Mouse (Mus musculus): ENCODE data around the gene Tbca. TPM values are rescaled to one million over a fixed set of nuclear protein-coding genes. Genes with fewer than 3 reads are reported as not detected.

Gene Tbca
- polyA plus RNA-seq, 1 experiment from 2014 or later = 245 TPM

- DNase-seq (ENCODE audit: low spot score) = no peak
- Histone ChIP-seq H3K9me3 (replicated peaks) (no peaks in the 10 kb centered on the region), H3K36me3 (peaks cover 4% of the 10 kb centered on the region; the same call in 1 of the 2 replicates), H3K27ac (replicated peaks) (no peak overlapping the region), H3K27me3 (ENCODE audit: low read depth, poor library complexity, severe bottlenecking) (no peaks in the 10 kb centered on the region), H3K4me1 (no peaks in the 10 kb centered on the region), H3K4me3 (no peak overlapping the region)
- 88% methylated on average over 3 of the region's 3 CpGs for WGBS
These were observed 25.1 kb downstream of the Tbca start for GRCm38 (mm10) chr13:94813770-94814169.

- WGBS = 67% methylated on average over 3 of the region's 3 CpGs
These were observed 31.8 kb downstream of the Tbca start for GRCm38 (mm10) chr13:94820516-94820915.

GRCm38 (mm10) chr13:94820956-94821355 lies 32.2 kb downstream of the Tbca start:
- WGBS = 80% methylated on average over 2 of the region's 2 CpGs
- Histone ChIP-seq H3K27ac (replicated peaks) (no peak overlapping the region), H3K9me3 (replicated peaks) (no peaks in the 10 kb centered on the region), H3K27me3 (ENCODE audit: low read depth, poor library complexity, severe bottlenecking) (no peaks in the 10 kb centered on the region), H3K4me1 (0 out of 2 replicates have a peak, but pooled peaks cover 2% of the 10 kb centered on the region), H3K4me3 (no peak overlapping the region), H3K36me3 (peaks cover 6% of the 10 kb centered on the region; the same call in 1 of the 2 replicates)
- DNase-seq (ENCODE audit: low spot score) = no peak

More at GRCm38 (mm10) chr13:94820516-94820915, 31.8 kb downstream of the Tbca start:
- DNase-seq (ENCODE audit: low spot score) = no peak
- Histone ChIP-seq H3K36me3 (peaks cover 6% of the 10 kb centered on the region; the same call in 1 of the 2 replicates), H3K4me3 (no peak overlapping the region), H3K4me1 (0 out of 2 replicates have a peak, but pooled peaks cover 2% of the 10 kb centered on the region), H3K27ac (replicated peaks) (no peak overlapping the region), H3K27me3 (ENCODE audit: low read depth, poor library complexity, severe bottlenecking) (no peaks in the 10 kb centered on the region), H3K9me3 (replicated peaks) (no peaks in the 10 kb centered on the region)

GRCm38 (mm10) chr13:94826389-94826788 lies 37.7 kb downstream of the Tbca start:
- H3K4me3 ChIP-seq = no peak overlapping the region
- no peaks in the 10 kb centered on the region for H3K27me3 ChIP-seq (ENCODE audit: low read depth, poor library complexity, severe bottlenecking)
- WGBS = 94% methylated on average over 5 of the region's 5 CpGs
- peaks cover 18% of the 10 kb centered on the region for H3K4me1 ChIP-seq
- no peaks in the 10 kb centered on the region for H3K9me3 ChIP-seq (replicated peaks)
- H3K27ac ChIP-seq (replicated peaks) = no peak overlapping the region
- no peak for DNase-seq (ENCODE audit: low spot score)
- H3K36me3 ChIP-seq = peaks cover 6% of the 10 kb centered on the region; the same call in 1 of the 2 replicates

GRCm38 (mm10) chr13:94826986-94827385 lies 38.3 kb downstream of the Tbca start:
- Histone ChIP-seq H3K36me3 (peaks cover 6% of the 10 kb centered on the region; the same call in 1 of the 2 replicates), H3K27ac (replicated peaks) (no peak overlapping the region), H3K4me1 (peaks cover 18% of the 10 kb centered on the region), H3K27me3 (ENCODE audit: low read depth, poor library complexity, severe bottlenecking) (no peaks in the 10 kb centered on the region), H3K4me3 (no peak overlapping the region), H3K9me3 (replicated peaks) (no peaks in the 10 kb centered on the region)
- no peak for DNase-seq (ENCODE audit: low spot score)
- 96% methylated on average over 2 of the region's 2 CpGs for WGBS

- DNase-seq (ENCODE audit: low spot score) = no peak
- Histone ChIP-seq H3K4me3 (no peak overlapping the region), H3K4me1 (peaks cover 18% of the 10 kb centered on the region), H3K27ac (replicated peaks) (no peak overlapping the region), H3K9me3 (replicated peaks) (no peaks in the 10 kb centered on the region), H3K36me3 (peaks cover 11% of the 10 kb centered on the region), H3K27me3 (ENCODE audit: low read depth, poor library complexity, severe bottlenecking) (no peaks in the 10 kb centered on the region)
- WGBS = 50% methylated on average over 2 of the region's 2 CpGs
These were observed 39.1 kb downstream of the Tbca start for GRCm38 (mm10) chr13:94827847-94828246.

- Histone ChIP-seq H3K4me1 (no peaks in the 10 kb centered on the region), H3K4me3 (no peak overlapping the region), H3K27ac (replicated peaks) (no peak overlapping the region), H3K36me3 (peaks cover 75% of the 10 kb centered on the region), H3K27me3 (ENCODE audit: low read depth, poor library complexity, severe bottlenecking) (no peaks in the 10 kb centered on the region), H3K9me3 (replicated peaks) (no peaks in the 10 kb centered on the region)
- WGBS = 90% methylated on average over 5 of the region's 5 CpGs
- no peak for DNase-seq (ENCODE audit: low spot score)
These were observed 49.5 kb downstream of the Tbca start for GRCm38 (mm10) chr13:94838047-94838720.

- Histone ChIP-seq H3K36me3 (peaks cover 74% of the 10 kb centered on the region), H3K4me1 (no peaks in the 10 kb centered on the region), H3K27ac (replicated peaks) (no peak overlapping the region), H3K27me3 (ENCODE audit: low read depth, poor library complexity, severe bottlenecking) (no peaks in the 10 kb centered on the region), H3K4me3 (no peak overlapping the region), H3K9me3 (replicated peaks) (no peaks in the 10 kb centered on the region)
- 94% methylated on average over 8 of the region's 8 CpGs for WGBS
- no peak for DNase-seq (ENCODE audit: low spot score)
These were observed 50.1 kb downstream of the Tbca start for GRCm38 (mm10) chr13:94838756-94839337.

- no peaks in the 10 kb centered on the region for H3K4me1 ChIP-seq
- H3K9me3 ChIP-seq (replicated peaks) = no peaks in the 10 kb centered on the region
- 80% methylated on average over 5 of the region's 5 CpGs for WGBS
- no peak overlapping the region for H3K27ac ChIP-seq (replicated peaks)
- 0 out of 2 replicates have a peak, but pooled peaks cover 7% of the 10 kb centered on the region for H3K27me3 ChIP-seq (ENCODE audit: low read depth, poor library complexity, severe bottlenecking)
- no peak for DNase-seq (ENCODE audit: low spot score)
- peaks cover 40% of the 10 kb centered on the region for H3K36me3 ChIP-seq
- no peak overlapping the region for H3K4me3 ChIP-seq
These were observed 54.5 kb downstream of the Tbca start for GRCm38 (mm10) chr13:94843236-94843635.

- Histone ChIP-seq H3K9me3 (replicated peaks) (no peaks in the 10 kb centered on the region), H3K36me3 (peaks cover 9% of the 10 kb centered on the region; the same call in 1 of the 2 replicates), H3K4me3 (no peak overlapping the region), H3K4me1 (no peaks in the 10 kb centered on the region), H3K27me3 (ENCODE audit: low read depth, poor library complexity, severe bottlenecking) (peaks cover 41% of the 10 kb centered on the region), H3K27ac (replicated peaks) (no peak overlapping the region)
- 72% methylated on average over 7 of the region's 7 CpGs for WGBS
- no peak for DNase-seq (ENCODE audit: low spot score)
These were observed 59.2 kb downstream of the Tbca start for GRCm38 (mm10) chr13:94847870-94848269.

- Histone ChIP-seq H3K27ac (replicated peaks) (no peak overlapping the region), H3K9me3 (replicated peaks) (no peaks in the 10 kb centered on the region), H3K27me3 (ENCODE audit: low read depth, poor library complexity, severe bottlenecking) (peaks cover 53% of the 10 kb centered on the region), H3K36me3 (no peaks in the 10 kb centered on the region), H3K4me1 (no peaks in the 10 kb centered on the region), H3K4me3 (no peak overlapping the region)
- WGBS = 77% methylated on average over 13 of the region's 13 CpGs
- DNase-seq (ENCODE audit: low spot score) = no peak
These were observed 60.6 kb downstream of the Tbca start for GRCm38 (mm10) chr13:94849351-94849750.

- Histone ChIP-seq H3K27ac (replicated peaks) (no peak overlapping the region), H3K4me1 (no peaks in the 10 kb centered on the region), H3K4me3 (no peak overlapping the region), H3K27me3 (ENCODE audit: low read depth, poor library complexity, severe bottlenecking) (peaks cover 97% of the 10 kb centered on the region), H3K9me3 (replicated peaks) (no peaks in the 10 kb centered on the region), H3K36me3 (no peaks in the 10 kb centered on the region)
- 63% methylated on average over 8 of the region's 8 CpGs for WGBS
- no peak for DNase-seq (ENCODE audit: low spot score)
These were observed 69.4 kb downstream of the Tbca start for GRCm38 (mm10) chr13:94858016-94858575.

GRCm38 (mm10) chr13:94859256-94859655 lies 70.5 kb downstream of the Tbca start:
- Histone ChIP-seq H3K9me3 (replicated peaks) (no peaks in the 10 kb centered on the region), H3K27me3 (ENCODE audit: low read depth, poor library complexity, severe bottlenecking) (peaks cover 99% of the 10 kb centered on the region), H3K27ac (replicated peaks) (no peak overlapping the region), H3K36me3 (no peaks in the 10 kb centered on the region), H3K4me3 (no peak overlapping the region), H3K4me1 (no peaks in the 10 kb centered on the region)
- DNase-seq (ENCODE audit: low spot score) = no peak
- WGBS = 94% methylated on average over 8 of the region's 8 CpGs
